Mouse (Mus musculus): Measurements from ENCODE around the gene Trim46. TPM values are rescaled to one million over a fixed set of nuclear protein-coding genes. Genes with fewer than 3 reads are reported as not detected.

The Trim46 gene
- polyA plus RNA-seq, 1 experiment from 2014 or later = 0.28 TPM

DNA sequence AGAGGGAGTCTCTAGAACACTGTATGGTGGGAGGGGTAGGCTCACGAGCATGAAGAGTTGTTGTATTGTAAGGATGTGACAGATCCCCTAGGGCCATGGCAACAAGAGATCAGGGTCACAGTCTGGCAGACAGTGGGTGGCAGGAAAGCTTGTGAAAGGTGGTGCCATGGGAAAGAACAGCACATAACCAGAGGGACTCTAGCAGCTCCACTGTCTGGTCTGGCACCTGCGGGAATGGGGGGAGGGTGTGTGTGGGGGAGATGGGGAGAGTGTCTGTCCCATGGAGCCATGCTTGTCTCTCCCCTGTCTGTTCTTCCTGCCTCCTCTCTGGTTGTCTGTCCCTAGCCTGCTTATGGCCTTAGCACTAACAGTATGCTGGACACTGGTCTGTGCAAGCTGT is 39.4 kb upstream of the Trim46 start:
- peaks cover 14% of the 10 kb centered on the region for H3K27me3 ChIP-seq (ENCODE audit: control insufficient read depth, insufficient read depth, low read depth, low read length)
- no peak overlapping the region for H3K4me3 ChIP-seq (ENCODE audit: low read depth, low read length)
- H3K4me1 ChIP-seq (ENCODE audit: control insufficient read depth, low read depth, low read length) = peaks cover 2% of the 10 kb centered on the region; the same call in 1 of the 2 replicates
- WGBS (ENCODE audit: insufficient replicate concordance) = 44% methylated on average over 2 of the region's 2 CpGs
- no peak overlapping the region for H3K27ac ChIP-seq (ENCODE audit: low read length)
- H3K9ac ChIP-seq (ENCODE audit: low read depth, low read length) = no peak overlapping the region
- no peak overlapping the region for H3K4me2 ChIP-seq (ENCODE audit: low read depth, low read length)
- H3K9me3 ChIP-seq (replicated peaks; ENCODE audit: control insufficient read depth, low read length) = no peaks in the 10 kb centered on the region
- no peak for ATAC-seq (ENCODE audit: low read depth)
- no peaks in the 10 kb centered on the region for H3K36me3 ChIP-seq (ENCODE audit: control insufficient read depth, insufficient read depth)

DNA sequence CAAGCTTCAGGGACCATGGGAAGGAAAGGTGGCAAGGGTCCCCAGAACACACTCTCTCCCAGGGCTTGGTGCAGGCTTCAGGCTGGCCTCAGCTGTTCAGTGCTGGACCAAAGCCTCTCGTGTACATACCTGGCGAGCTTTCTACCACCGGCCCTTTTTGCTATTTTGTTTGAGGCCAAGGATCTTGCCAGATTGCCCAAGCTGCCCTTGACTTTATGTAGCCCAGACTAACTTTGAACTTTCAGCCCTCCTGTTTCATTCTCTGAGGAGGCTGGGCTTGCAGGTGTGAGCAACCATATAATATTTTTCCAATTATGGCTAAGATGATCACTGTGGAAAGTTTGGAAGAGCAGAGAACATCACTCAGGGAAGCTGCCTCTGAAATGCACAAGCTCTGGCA is 38.2 kb upstream of the Trim46 start:
- Histone ChIP-seq H3K36me3 (ENCODE audit: control insufficient read depth, insufficient read depth) (no peaks in the 10 kb centered on the region), H3K27me3 (ENCODE audit: control insufficient read depth, insufficient read depth, low read depth, low read length) (peaks cover 27% of the 10 kb centered on the region), H3K4me3 (ENCODE audit: low read depth, low read length) (no peak overlapping the region), H3K27ac (ENCODE audit: low read length) (no peak overlapping the region), H3K9me3 (replicated peaks; ENCODE audit: control insufficient read depth, low read length) (no peaks in the 10 kb centered on the region), H3K4me1 (ENCODE audit: control insufficient read depth, low read depth, low read length) (peaks cover 2% of the 10 kb centered on the region), H3K4me2 (ENCODE audit: low read depth, low read length) (no peak overlapping the region), H3K9ac (ENCODE audit: low read depth, low read length) (no peak overlapping the region)
- WGBS (ENCODE audit: insufficient replicate concordance) = 75% methylated on average over 3 of the region's 3 CpGs
- no peak for ATAC-seq (ENCODE audit: low read depth)

DNA sequence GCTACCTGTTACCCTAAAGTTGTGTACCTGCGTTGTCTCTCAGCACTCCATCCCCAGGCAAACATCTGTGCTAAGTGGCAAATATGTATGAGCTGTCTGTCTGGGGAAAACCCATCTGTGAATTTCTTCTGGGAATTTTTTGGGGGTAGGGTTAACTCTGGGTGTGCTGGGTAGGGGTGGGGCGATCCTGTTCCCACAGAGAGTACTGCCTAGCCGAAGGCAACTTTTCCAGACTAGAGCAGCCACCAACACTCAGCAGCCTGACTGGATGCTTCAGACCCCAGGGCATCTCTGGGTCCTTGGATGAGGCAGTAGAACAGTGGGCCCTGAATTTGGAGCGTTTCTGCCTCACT is 36.2 kb upstream of the Trim46 start:
- Histone ChIP-seq H3K4me2 (ENCODE audit: low read depth, low read length) (no peak overlapping the region), H3K4me3 (ENCODE audit: low read depth, low read length) (no peak overlapping the region), H3K4me1 (ENCODE audit: control insufficient read depth, low read depth, low read length) (peaks cover 2% of the 10 kb centered on the region), H3K27me3 (ENCODE audit: control insufficient read depth, insufficient read depth, low read depth, low read length) (peaks cover 45% of the 10 kb centered on the region), H3K9ac (ENCODE audit: low read depth, low read length) (no peak overlapping the region), H3K27ac (ENCODE audit: low read length) (no peak overlapping the region), H3K9me3 (replicated peaks; ENCODE audit: control insufficient read depth, low read length) (no peaks in the 10 kb centered on the region), H3K36me3 (ENCODE audit: control insufficient read depth, insufficient read depth) (no peaks in the 10 kb centered on the region)
- 15% methylated on average over 4 of the region's 4 CpGs for WGBS (ENCODE audit: insufficient replicate concordance)
- ATAC-seq (ENCODE audit: low read depth) = no peak

DNA sequence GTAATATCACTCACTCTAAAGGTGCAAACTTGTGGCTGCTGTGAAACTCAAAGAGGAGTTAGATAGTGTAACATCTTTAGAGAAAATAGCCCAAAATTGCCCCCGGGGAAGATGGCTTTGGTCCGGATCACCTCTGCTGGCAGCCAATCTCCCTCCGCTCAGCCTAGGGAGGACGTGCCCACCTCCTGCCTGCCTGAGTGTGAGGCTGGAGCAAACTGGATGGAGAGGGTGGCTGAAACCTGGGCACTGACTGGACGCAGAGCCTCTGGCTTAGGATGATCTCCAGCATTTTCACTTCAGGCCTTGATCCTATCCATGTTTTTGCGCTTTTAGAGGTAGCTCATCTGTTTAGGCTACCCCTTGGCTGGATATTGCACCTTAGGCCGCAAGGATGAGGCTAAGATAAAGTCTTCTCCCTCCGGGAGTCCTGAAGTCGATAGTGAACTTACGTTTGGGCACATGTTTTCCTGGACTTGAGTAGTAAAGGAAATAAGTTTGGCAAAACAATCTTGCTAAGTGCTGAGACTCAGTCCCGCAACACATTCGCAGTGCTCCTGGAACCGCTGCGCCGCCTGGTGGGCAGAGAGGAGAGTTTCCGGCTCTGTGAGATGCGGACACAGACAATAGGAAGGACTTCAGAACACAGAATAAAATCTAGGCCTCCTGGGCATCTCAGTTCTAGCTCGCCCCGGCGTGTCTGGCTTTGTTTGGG is 35.6 kb upstream of the Trim46 start:
- ATAC-seq (ENCODE audit: low read depth) = no peak

DNA sequence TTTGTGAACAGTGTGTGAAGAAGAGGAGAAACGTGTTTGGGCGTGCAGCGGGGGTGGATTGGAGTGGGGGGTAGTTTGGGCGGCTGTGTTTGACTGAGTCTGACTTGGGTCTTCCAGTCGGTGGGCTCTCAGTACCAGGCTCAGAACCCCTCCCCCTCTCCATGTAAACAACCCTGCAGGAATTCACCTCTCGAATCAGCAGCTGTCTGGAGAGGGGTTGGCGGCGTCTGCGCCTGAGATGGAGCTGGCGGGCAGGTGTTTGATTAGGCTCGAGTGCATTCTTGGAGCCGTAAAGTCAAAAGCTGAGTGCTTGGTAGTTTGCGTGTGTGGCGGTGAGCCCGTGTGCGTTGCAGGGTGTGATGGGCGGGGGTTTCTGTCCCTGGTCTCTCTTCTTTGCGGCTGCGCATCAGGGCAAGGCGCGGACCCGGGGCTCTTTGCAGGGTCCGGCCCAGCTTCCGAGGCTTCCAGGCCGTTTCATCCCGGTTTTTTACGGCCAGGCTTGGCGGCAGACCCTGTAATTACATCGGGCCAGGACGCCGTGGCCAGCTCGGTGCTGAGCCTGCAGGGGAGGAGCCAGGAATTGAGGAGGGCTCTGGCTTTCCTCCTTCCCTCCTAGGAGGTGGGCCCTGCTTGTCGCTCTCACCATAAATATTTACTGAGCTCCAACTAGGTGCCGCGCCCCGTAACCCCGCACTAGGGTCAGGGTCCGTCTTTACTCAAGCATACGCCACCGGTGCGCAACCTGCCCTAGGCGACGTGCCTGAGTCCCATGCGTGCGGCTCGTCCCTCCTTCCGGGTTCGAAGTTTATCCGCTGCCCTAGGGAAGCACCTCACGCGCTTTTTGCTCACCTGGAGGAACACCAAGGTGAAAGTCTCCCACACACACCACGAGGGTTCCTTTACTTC is 34.8 kb upstream of the Trim46 start, which contains the start of gene Efna1:
Gene Efna1, minus strand, starts transcription at position 537 of the 906 bp plus-strand sequence.
- H3K4me1 ChIP-seq (ENCODE audit: control insufficient read depth, low read depth, low read length) = peaks cover 2% of the 10 kb centered on the region
- peak within 1 kb of the TSS; percentile 41; the same call in 1 of the 2 replicates for H3K9ac ChIP-seq (ENCODE audit: low read depth, low read length)
- H3K4me2 ChIP-seq (ENCODE audit: low read depth, low read length) = peak within 1 kb of the TSS; percentile 61
- under 1% methylated on average over 52 of the region's 52 CpGs for WGBS (ENCODE audit: insufficient replicate concordance)
- H3K27me3 ChIP-seq (ENCODE audit: control insufficient read depth, insufficient read depth, low read depth, low read length) = peaks cover 45% of the 10 kb centered on the region
- H3K9me3 ChIP-seq (replicated peaks; ENCODE audit: control insufficient read depth, low read length) = no peaks in the 10 kb centered on the region
- H3K4me3 ChIP-seq (ENCODE audit: low read depth, low read length) = peak within 1 kb of the TSS; percentile 50
- peak; percentile 75 for ATAC-seq (ENCODE audit: low read depth)
- no peaks in the 10 kb centered on the region for H3K36me3 ChIP-seq (ENCODE audit: control insufficient read depth, insufficient read depth)
- peak within 1 kb of the TSS; percentile 73 for H3K27ac ChIP-seq (ENCODE audit: low read length)

More for the DNA sequence above, 35.6 kb upstream of the Trim46 start:
- WGBS (ENCODE audit: insufficient replicate concordance) = 13% methylated on average over 20 of the region's 20 CpGs
- Histone ChIP-seq H3K4me2 (ENCODE audit: low read depth, low read length) (peak overlapping the region; percentile 61), H3K27me3 (ENCODE audit: control insufficient read depth, insufficient read depth, low read depth, low read length) (peaks cover 45% of the 10 kb centered on the region), H3K4me1 (ENCODE audit: control insufficient read depth, low read depth, low read length) (peaks cover 2% of the 10 kb centered on the region), H3K27ac (ENCODE audit: low read length) (peak overlapping the region; percentile 13; the same call in 1 of the 2 replicates), H3K36me3 (ENCODE audit: control insufficient read depth, insufficient read depth) (no peaks in the 10 kb centered on the region), H3K9ac (ENCODE audit: low read depth, low read length) (no peak overlapping the region), H3K4me3 (ENCODE audit: low read depth, low read length) (peak overlapping the region; percentile 50; the same call in 1 of the 2 replicates), H3K9me3 (replicated peaks; ENCODE audit: control insufficient read depth, low read length) (no peaks in the 10 kb centered on the region)

DNA sequence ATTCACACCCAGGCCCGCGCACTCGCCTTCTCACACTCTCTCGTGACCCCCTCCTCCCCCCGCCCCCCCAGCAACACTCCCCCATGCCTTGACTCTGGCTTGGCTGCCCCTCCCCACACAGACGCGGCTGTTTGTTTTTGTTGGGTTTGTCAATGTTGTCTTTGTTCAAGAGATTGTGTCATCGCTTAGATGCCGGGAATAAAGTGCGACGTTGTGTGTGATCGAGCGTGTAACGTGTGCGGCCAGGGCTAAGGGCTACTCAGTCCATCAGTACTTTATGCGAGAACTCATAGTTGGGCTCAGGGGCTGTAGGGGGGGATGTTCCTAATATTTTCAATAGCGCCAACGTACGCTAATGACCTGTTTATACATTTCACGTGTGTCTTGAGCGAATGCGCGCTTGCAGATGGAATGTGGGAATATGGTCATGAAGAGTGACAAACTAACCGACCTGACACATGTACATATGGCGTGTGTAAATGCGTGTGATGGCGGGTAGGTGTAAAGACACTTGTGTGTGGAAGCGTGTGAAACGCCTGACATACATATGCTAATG is 34.0 kb upstream of the Trim46 start:
- H3K27me3 ChIP-seq (ENCODE audit: control insufficient read depth, insufficient read depth, low read depth, low read length) = peaks cover 45% of the 10 kb centered on the region
- no peaks in the 10 kb centered on the region for H3K36me3 ChIP-seq (ENCODE audit: control insufficient read depth, insufficient read depth)
- H3K27ac ChIP-seq (ENCODE audit: low read length) = peak overlapping the region; percentile 73
- no peaks in the 10 kb centered on the region for H3K9me3 ChIP-seq (replicated peaks; ENCODE audit: control insufficient read depth, low read length)
- ATAC-seq (ENCODE audit: low read depth) = peak; percentile 14; the same call in 1 of the 2 replicates
- peaks cover 2% of the 10 kb centered on the region for H3K4me1 ChIP-seq (ENCODE audit: control insufficient read depth, low read depth, low read length)
- H3K9ac ChIP-seq (ENCODE audit: low read depth, low read length) = peak overlapping the region; percentile 6; the same call in 1 of the 2 replicates
- H3K4me3 ChIP-seq (ENCODE audit: low read depth, low read length) = peak overlapping the region; percentile 50
- peak overlapping the region; percentile 61 for H3K4me2 ChIP-seq (ENCODE audit: low read depth, low read length)
- WGBS (ENCODE audit: insufficient replicate concordance) = 1% methylated on average over 29 of the region's 29 CpGs

DNA sequence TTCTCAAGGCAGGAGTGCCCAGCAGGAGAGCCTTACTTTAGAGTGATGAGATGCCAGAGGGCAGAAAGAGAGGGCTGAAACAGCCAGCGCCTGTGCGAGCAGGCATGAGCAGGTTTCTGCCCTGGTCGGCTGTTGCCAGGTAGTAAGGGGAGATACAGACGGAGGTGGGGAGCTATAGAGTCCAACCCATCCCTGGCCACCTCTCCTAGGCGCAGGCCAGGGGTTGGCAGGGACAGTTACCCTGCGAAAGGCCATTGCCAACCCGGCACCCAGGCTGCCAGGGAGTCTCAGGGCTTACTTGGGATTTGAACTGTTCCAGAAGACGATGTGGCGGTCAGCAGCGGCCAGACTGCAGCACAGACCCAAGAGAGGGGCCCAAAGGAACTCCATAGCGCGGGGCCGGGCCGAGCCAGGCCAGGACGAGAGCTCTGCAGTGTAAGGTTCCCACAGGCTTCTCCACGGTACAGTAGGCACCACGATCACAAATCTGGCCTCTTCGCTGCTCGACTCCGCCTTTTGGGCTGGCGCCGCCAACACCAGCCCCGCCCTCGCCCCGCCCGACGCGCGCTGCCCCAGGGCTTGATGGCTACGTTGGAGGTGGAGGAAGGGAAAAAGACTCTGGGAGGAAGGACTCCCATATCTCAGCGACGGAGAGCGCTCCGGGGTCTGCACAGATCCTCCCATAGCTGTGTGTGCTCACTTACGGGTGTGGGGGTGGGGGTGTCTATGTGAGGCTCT is 33.2 kb upstream of the Trim46 start:
- no peaks in the 10 kb centered on the region for H3K9me3 ChIP-seq (replicated peaks; ENCODE audit: control insufficient read depth, low read length)
- H3K4me2 ChIP-seq (ENCODE audit: low read depth, low read length) = peak overlapping the region; percentile 61
- peak overlapping the region; percentile 47 for H3K9ac ChIP-seq (ENCODE audit: low read depth, low read length)
- WGBS (ENCODE audit: insufficient replicate concordance) = 4% methylated on average over 35 of the region's 35 CpGs
- peak overlapping the region; percentile 50 for H3K4me3 ChIP-seq (ENCODE audit: low read depth, low read length)
- ATAC-seq (ENCODE audit: low read depth) = peak; percentile 63
- H3K36me3 ChIP-seq (ENCODE audit: control insufficient read depth, insufficient read depth) = no peaks in the 10 kb centered on the region
- H3K27ac ChIP-seq (ENCODE audit: low read length) = peak overlapping the region; percentile 73
- peaks cover 45% of the 10 kb centered on the region for H3K27me3 ChIP-seq (ENCODE audit: control insufficient read depth, insufficient read depth, low read depth, low read length)
- H3K4me1 ChIP-seq (ENCODE audit: control insufficient read depth, low read depth, low read length) = peaks cover 2% of the 10 kb centered on the region

DNA sequence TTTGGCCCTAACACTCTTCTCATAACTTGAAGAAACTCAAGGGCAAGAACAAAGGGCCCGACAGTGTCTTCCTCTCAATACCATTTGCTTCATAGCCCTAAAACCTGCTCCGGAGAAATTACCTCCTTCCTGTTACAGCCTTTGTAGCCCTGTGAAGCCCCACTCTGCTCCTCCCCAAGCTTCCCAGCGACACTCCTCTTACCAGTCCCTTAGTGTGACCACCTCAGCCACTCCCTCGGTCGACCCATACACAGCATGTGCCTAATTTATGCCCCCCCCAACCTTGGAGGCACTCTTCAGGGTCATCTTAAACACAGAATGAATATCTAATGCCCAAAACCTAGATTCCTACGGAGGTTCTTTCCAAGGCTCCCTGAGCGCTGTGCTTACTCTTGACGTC is 32.5 kb upstream of the Trim46 start:
- 11% methylated on average over 8 of the region's 8 CpGs for WGBS (ENCODE audit: insufficient replicate concordance)
- H3K27ac ChIP-seq (ENCODE audit: low read length) = peak overlapping the region; percentile 24; the same call in 1 of the 2 replicates

More for the DNA sequence above, 32.5 kb upstream of the Trim46 start:
- H3K9me3 ChIP-seq (replicated peaks; ENCODE audit: control insufficient read depth, low read length) = no peaks in the 10 kb centered on the region
- H3K36me3 ChIP-seq (ENCODE audit: control insufficient read depth, insufficient read depth) = no peaks in the 10 kb centered on the region
- peaks cover 45% of the 10 kb centered on the region for H3K27me3 ChIP-seq (ENCODE audit: control insufficient read depth, insufficient read depth, low read depth, low read length)
- peak overlapping the region; percentile 47; the same call in 1 of the 2 replicates for H3K9ac ChIP-seq (ENCODE audit: low read depth, low read length)
- H3K4me3 ChIP-seq (ENCODE audit: low read depth, low read length) = peak overlapping the region; percentile 50
- peaks cover 2% of the 10 kb centered on the region for H3K4me1 ChIP-seq (ENCODE audit: control insufficient read depth, low read depth, low read length)
- no peak for ATAC-seq (ENCODE audit: low read depth)
- peak overlapping the region; percentile 61 for H3K4me2 ChIP-seq (ENCODE audit: low read depth, low read length)
